Mouse (Mus musculus) heart, embryonic 16.5 days (tissue): ENCODE results near the gene Obsl1. TPM values are rescaled to one million over a fixed set of nuclear protein-coding genes. Genes with fewer than 3 reads are reported as not detected.
A peak's percentile ranks its signal among the peaks of the same experiment; 100 is the strongest.

Experiments used
- ATAC-seq: fragments of 200-750 bp; cut with Nextera tagmentation; replicated peaks from 2 replicates; pipeline ENCODE4 v1.8.0; 2017; ENCODE audit warnings: moderate number of reproducible peaks; ENCODE audit not compliant: insufficient read depth, low FRiP score; ENCODE audit errors: extremely low read depth
- H3K27ac ChIP-seq: fragments of 300-500 bp; sonication (generic); 2 replicates; pipeline ENCODE4 v1.5.1; 2014; ENCODE audit warnings: mild to moderate bottlenecking, low read length, control low read depth, moderate library complexity
- H3K27me3 ChIP-seq: fragments of 300-500 bp; sonication (generic); 2 replicates; pipeline ENCODE4 v1.6.1; 2014; ENCODE audit warnings: low read length, mixed read lengths; ENCODE audit not compliant: control insufficient read depth, insufficient read depth
- H3K36me3 ChIP-seq: fragments of 300-500 bp; sonication (generic); 2 replicates; pipeline ENCODE4 v1.6.1; 2014; ENCODE audit not compliant: control insufficient read depth, insufficient read depth
- H3K4me1 ChIP-seq: fragments of 300-500 bp; sonication (generic); 2 replicates; pipeline ENCODE4 v1.6.1; 2014; ENCODE audit warnings: low read length, mixed read lengths; ENCODE audit not compliant: control insufficient read depth, insufficient read depth
- H3K4me2 ChIP-seq: fragments of 300-500 bp; sonication (generic); 2 replicates; pipeline ENCODE4 v1.6.1; 2014; ENCODE audit warnings: low read depth, mild to moderate bottlenecking, control low read depth, low read length
- H3K4me3 ChIP-seq: fragments of 300-500 bp; sonication (generic); 2 replicates; pipeline ENCODE4 v1.5.1; 2014; ENCODE audit warnings: mild to moderate bottlenecking, control low read depth, low read length
- H3K9ac ChIP-seq: fragments of 300-500 bp; sonication (generic); 2 replicates; pipeline ENCODE4 v1.6.1; 2014; ENCODE audit warnings: low read length, control low read depth
- H3K9me3 ChIP-seq: fragments of 300-500 bp; sonication (generic); replicated peaks from 2 replicates; pipeline ENCODE4 v1.6.1; 2016; ENCODE audit warnings: low read length; ENCODE audit not compliant: control insufficient read depth
- WGBS: fragments of 180-500 bp; shearing (Covaris S2); extraction: QIAGEN DNeasy Blood & Tissue Kit; methylation state at CpG from one replicate; pipeline ENCODE4 v1.1.7; 2014; 5-methylcytosine and 5-hydroxymethylcytosine counted together
- polyA plus RNA-seq: library from polyadenylated mRNA; unstranded; fragments of >200 nt; fragmentation: Nextera tagmentation; extraction: Ambion mirVana; gene quantifications from 2 replicates; pipeline ENCODE4 v1.2.1, GENCODE M21; 2015

The Obsl1 gene
- polyA plus RNA-seq, 1 experiment from 2014 or later = 83.9 TPM

DNA sequence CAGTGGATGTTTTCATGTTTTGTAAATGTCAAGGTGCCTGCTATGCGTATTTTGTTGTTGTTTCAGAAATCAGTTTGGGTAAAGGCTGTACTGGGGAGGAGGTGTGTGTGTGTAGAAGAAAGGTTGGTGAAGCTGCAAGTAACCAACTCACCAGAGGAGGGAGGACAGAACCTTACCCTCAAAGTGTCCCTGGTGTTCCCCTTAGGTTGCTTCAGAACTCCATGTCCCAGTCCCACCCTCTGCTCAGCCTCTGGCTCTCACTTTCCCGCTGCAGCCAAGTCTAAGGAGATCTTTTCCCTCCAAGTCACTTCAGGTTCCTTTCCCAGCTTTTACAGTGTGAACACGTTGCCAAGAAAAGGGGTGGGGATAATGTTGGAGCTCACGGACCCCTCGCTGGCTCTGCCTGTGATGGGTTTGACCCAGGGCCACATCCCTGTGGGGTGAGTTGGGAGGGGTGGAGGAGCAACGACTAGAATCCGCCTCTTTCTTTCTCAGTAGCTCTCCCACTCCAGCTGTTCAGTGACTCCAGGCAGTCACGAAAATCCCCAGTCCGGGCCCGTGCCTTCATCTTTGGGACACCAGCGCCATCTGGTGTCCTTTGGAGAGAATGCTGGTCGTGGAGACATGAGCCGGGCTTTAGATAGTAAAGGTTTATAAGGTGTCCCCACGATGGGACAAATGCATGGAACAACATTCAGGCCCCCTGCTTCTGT is 38.9 kb downstream of the Obsl1 start:
- peak; percentile 63; the same call in 1 of the 2 replicates for ATAC-seq
- Histone ChIP-seq H3K4me1 (peaks cover 4% of the 10 kb centered on the region), H3K36me3 (no peaks in the 10 kb centered on the region), H3K9ac (peak overlapping the region; percentile 16; the same call in 1 of the 2 replicates), H3K9me3 (no peaks in the 10 kb centered on the region), H3K27me3 (peaks cover 38% of the 10 kb centered on the region), H3K4me2 (no peak overlapping the region), H3K4me3 (no peak overlapping the region), H3K27ac (no peak overlapping the region)
- WGBS = 7% methylated on average over 14 of the region's 14 CpGs

DNA sequence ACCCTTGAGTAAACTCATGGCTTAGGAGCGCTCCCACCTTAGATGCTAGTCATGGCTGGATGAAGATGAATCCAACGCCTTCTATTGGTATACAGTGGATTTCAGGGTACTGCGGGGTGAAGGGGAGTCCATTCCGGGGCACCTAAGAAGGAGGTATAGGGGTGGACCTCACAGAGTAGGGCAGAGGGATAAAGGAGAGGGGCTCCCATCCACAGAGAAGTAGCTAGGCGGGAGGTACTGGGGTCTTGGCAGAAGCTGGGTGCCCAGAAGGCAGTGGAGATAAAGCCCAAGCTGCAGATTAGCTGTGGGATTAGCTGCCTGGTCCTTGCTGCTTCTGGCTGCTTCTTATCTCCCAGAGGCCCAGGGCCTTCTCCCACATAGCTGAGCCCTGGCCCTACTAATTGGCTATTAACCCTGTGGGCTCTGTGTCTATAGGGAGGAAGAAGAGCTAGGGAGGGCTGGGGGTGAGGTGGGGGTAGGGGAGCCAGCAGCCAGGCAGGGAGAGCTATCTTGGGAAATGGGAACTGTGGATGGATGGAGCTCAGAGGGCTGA is 42.5 kb downstream of the Obsl1 start:
- 50% methylated on average over 5 of the region's 5 CpGs for WGBS
- ATAC-seq = no peak
- H3K9ac ChIP-seq = peak overlapping the region; percentile 18; the same call in 1 of the 2 replicates
- no peaks in the 10 kb centered on the region for H3K9me3 ChIP-seq
- no peak overlapping the region for H3K4me3 ChIP-seq
- no peak overlapping the region for H3K27ac ChIP-seq
- H3K27me3 ChIP-seq = peaks cover 33% of the 10 kb centered on the region
- no peak overlapping the region for H3K4me2 ChIP-seq
- H3K36me3 ChIP-seq = no peaks in the 10 kb centered on the region
- H3K4me1 ChIP-seq = peaks cover 10% of the 10 kb centered on the region

GRCm38 (mm10) chr1:75462636-75463035 is 43.6 kb downstream of the Obsl1 start:
- Histone ChIP-seq H3K9ac (no peak overlapping the region), H3K4me2 (no peak overlapping the region), H3K27me3 (peaks cover 27% of the 10 kb centered on the region), H3K9me3 (no peaks in the 10 kb centered on the region), H3K4me3 (no peak overlapping the region), H3K36me3 (no peaks in the 10 kb centered on the region), H3K4me1 (peaks cover 15% of the 10 kb centered on the region), H3K27ac (no peak overlapping the region)
- 63% methylated on average over 1 of the region's 1 CpGs for WGBS
- no peak for ATAC-seq

DNA sequence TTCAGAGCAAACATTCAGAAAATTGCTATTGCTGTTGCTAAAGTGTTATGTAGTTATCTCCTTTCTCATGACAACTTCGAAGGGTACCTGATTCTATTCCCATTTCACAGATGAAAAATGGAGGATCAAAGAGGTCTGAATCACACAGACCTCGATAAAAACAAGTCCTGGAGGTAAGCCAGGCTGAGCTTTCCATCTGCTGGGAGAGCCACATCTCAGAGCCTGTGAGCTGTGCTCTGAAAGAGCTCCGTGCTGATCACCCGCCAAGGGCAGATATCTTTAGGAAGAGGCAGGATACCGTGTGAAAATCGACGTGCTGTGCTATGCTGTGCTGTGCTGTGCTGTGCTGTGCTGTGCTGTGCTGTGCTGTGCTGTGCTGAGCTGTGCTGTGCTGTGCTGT is 46.0 kb downstream of the Obsl1 start:
- Histone ChIP-seq H3K4me2 (no peak overlapping the region), H3K9ac (no peak overlapping the region), H3K4me1 (peaks cover 15% of the 10 kb centered on the region), H3K27me3 (peaks cover 33% of the 10 kb centered on the region), H3K4me3 (no peak overlapping the region), H3K36me3 (no peaks in the 10 kb centered on the region), H3K9me3 (no peaks in the 10 kb centered on the region), H3K27ac (no peak overlapping the region)
- ATAC-seq = no peak
- 38% methylated on average over 7 of the region's 7 CpGs for WGBS

GRCm38 (mm10) chr1:75458789-75459684 is 47.2 kb downstream of the Obsl1 start:
- Histone ChIP-seq H3K36me3 (no peaks in the 10 kb centered on the region), H3K9ac (peak overlapping the region; percentile 71), H3K9me3 (no peaks in the 10 kb centered on the region), H3K4me3 (peak overlapping the region; percentile 48), H3K4me2 (peak overlapping the region; percentile 70), H3K27ac (peak overlapping the region; percentile 39; the same call in 1 of the 2 replicates), H3K27me3 (peaks cover 33% of the 10 kb centered on the region), H3K4me1 (peaks cover 15% of the 10 kb centered on the region)
- WGBS = 14% methylated on average over 23 of the region's 23 CpGs
- ATAC-seq = no peak

DNA sequence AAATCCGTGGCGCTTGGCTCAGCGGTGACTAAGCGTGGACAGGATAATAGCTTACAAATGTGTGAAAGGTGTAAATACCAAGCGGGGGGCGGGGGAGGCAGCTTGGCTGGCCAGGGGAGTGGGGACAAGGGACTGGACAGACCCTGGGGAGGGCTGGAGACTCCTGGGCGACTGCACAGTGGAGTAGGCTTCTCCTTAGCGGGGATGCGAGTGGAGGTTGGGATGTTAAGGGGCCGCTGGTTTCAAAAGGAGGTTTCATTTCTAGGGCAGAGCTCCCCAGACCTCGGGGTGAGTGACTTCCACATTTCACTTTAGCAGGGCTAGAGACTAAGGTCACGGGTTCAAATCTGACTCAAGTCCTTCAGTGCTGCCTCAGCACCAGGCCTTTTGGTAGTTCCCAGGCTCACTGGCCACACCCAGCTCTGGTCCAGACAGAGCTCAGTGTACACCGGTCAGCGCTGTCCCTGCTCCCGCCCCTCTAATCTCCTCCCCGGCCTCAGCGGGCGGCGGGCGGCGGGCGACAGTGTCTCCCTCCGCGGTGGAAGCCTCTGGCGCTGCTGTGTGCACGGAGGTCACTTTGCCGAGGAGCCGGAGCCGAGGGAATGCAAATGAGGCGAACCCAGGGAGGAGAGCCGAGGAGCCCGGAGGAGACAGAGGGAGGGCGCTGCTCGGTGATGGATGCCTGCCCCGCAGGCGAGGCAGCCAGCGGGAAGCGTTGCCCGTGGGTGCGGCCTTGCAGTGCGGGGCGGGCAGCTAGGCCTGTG is 48.0 kb downstream of the Obsl1 start:
- H3K27ac ChIP-seq = 0 out of 2 replicates have a peak overlapping the region, but pooled peaks have one; percentile 39
- no peaks in the 10 kb centered on the region for H3K9me3 ChIP-seq
- WGBS = 3% methylated on average over 40 of the region's 42 CpGs
- peak; percentile 67 for ATAC-seq
- no peaks in the 10 kb centered on the region for H3K36me3 ChIP-seq
- peaks cover 11% of the 10 kb centered on the region for H3K4me1 ChIP-seq
- H3K4me3 ChIP-seq = peak overlapping the region; percentile 48
- H3K4me2 ChIP-seq = peak overlapping the region; percentile 70
- H3K27me3 ChIP-seq = peaks cover 40% of the 10 kb centered on the region
- peak overlapping the region; percentile 71 for H3K9ac ChIP-seq

GRCm38 (mm10) chr1:75457710-75458024 is 48.6 kb downstream of the Obsl1 start:
- H3K27me3 ChIP-seq = peaks cover 44% of the 10 kb centered on the region
- H3K36me3 ChIP-seq = no peaks in the 10 kb centered on the region
- no peak overlapping the region for H3K9ac ChIP-seq
- H3K4me3 ChIP-seq = no peak overlapping the region
- H3K4me1 ChIP-seq = peaks cover 11% of the 10 kb centered on the region
- 7% methylated on average over 10 of the region's 10 CpGs for whole genome bisulfite sequencing
- no peak for ATAC-seq
- H3K4me2 ChIP-seq = peak overlapping the region; percentile 70; the same call in 1 of the 2 replicates
- no peaks in the 10 kb centered on the region for H3K9me3 ChIP-seq
- H3K27ac ChIP-seq = no peak overlapping the region

DNA sequence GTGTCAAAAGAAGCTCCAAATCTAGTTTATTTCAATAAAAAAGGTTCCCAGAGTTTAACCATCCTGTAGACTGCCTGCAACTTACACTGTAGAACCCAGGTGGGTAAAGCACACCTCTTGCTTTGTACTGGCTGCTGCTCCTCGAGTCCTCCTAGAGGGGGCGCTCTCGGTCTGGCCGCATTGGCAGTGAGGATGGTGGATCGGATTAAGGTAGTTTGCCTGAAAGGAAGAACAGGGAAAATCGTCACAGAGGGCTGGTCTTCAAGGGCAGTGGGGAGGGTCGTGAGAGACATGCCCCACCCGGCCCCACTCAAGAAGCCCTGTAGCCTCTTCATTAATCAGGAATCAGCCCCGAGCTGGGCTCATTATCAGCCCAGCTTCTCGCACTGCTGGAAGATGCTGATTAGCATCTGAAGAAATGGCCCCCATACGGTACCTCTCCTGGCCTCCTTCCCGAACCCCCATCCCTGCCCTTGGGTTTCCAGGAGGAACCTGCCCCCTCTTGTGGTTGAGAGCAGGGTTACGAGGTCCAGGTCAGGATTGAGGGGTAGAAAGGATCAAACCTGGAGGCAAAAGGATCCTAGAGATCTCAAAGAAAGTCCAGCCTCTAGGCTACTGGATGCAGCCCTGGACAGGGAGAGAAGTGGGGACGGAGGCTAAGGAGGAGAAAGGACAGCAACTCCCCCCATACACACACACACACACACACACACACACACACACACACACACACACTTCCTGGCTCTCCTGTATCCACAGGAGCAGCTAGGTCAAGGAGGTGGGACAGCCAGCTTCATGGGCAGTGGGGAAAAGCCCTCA is 49.3 kb downstream of the Obsl1 start:
- no peak overlapping the region for H3K4me2 ChIP-seq

More for the DNA sequence above, 49.3 kb downstream of the Obsl1 start:
- Histone ChIP-seq H3K4me3 (no peak overlapping the region), H3K9me3 (no peaks in the 10 kb centered on the region), H3K27ac (no peak overlapping the region), H3K9ac (no peak overlapping the region), H3K36me3 (no peaks in the 10 kb centered on the region), H3K27me3 (peaks cover 50% of the 10 kb centered on the region), H3K4me1 (peaks cover 11% of the 10 kb centered on the region)
- 18% methylated on average over 13 of the region's 14 CpGs for WGBS
- ATAC-seq = no peak
